Mouse (Mus musculus) spleen, adult 2 months (tissue): ENCODE data around the gene Gmds.

Source experiments
- CTCF ChIP-seq: fragments of 200-500 bp; IDR thresholded peaks from 2 replicates; pipeline ENCODE4 v1.5.1; 2011; ENCODE audit warnings: mild to moderate bottlenecking, inconsistent platforms; ENCODE audit not compliant: insufficient read depth, insufficient read length, insufficient replicate concordance; ENCODE audit errors: extremely low read depth
- POLR2A ChIP-seq: fragments of 200-500 bp; IDR thresholded peaks from 2 replicates; pipeline ENCODE4 v1.6.1; 2011; ENCODE audit warnings: low read depth, low read length, inconsistent platforms

DNA sequence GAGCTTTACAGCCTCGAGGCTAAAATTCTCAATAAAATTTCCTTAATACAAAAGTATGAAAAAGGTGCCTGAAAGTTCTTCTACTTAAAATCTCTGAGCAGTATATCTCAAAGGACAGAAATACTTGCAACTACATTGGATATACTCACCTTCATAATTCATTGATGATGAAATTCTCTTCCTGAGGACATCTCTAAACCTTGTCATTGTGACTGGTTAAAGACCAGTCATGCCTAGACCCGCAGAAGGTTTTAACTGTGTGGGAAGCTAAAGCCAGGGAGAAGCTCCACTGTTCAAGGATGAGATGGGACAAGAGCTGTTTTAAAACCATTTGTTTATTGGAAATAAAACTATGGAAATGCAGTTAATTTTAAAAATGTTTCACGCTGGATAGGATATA is 558.2 kb downstream of the Gmds start:
- TF ChIP-seq CTCF (no peak), POLR2A (no peak)
